Mouse (Mus musculus): ENCODE data around the gene Rnf39.

Rnf39 gene

DNA sequence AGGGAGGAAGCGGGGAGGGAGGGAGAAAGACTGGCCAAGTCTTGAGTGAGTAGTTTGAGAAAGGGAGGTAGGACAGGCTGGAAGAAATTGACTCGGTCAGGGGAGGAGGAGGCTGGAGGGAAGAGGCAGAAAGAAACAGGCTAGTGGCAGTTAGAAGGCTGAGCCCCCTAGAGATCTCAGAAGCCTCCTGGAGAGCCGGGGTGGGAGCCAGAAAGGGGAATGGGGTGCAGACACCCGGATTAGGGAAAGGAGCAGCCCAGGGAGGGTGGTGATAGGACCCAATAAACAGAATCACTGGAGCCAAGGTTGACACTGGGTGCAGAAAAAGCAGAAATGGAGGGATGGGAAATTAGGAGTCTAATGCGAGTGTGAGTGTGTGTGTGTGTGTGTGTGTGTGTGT lies 973 bp downstream of the Rnf39 start:
- no peak for DNase-seq

DNA sequence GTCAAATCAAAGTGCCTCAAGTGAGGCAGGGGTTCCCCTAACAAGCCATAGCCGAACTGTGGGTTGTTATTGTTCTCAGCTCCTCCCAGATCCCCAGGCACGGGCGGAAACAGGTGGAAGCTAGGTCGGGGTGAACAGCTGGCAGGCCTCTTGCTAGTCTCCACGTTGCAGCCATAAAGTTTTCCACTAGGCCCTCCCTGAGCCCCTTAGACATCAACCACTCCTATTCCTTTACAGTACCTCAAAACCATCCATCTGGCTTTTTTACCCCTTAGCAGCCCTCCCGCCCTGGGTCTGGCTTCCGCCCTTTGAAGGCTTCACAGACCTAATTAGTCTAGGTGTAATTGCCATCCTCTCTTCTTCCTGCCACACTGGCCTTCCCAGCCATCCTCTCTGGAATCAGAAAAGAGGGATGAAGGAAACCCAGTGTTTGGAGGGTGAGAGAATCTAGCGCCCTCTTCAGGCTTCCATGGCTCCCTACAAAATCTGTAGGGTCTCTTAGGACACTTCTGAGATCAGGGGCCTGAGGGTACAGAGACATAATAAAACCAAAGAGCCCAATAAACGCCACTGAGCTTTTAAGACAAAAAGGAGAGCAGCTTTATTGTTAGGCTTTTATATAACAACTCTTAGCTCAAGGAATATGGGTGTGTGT lies 1.5 kb downstream of the Rnf39 start:
- DNase-seq: no peak

GRCm38 (mm10) chr17:36947051-36947819 lies 4.5 kb downstream of the Rnf39 start:
- DNase-seq: peak; percentile 67

DNA sequence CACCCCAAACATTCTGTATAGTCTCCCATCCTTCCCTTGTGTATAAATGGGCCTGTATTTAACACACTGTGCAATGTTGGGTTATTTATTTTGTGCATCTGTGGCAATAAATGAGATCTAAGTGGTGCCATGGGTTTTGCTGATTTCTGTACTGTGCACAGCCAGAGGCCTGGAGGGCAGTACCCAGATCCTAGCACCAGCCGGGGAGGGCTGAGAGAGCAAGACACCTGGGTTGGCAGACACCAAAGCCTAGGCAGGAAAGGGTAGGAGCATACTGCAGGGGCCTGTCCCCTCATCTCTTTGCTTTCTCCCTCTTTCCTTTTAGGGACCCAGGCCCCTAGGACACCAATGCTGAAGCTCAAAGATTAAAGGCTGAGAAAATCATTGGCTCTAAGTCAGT lies 5.6 kb downstream of the Rnf39 start:
- no peak for DNase-seq

- no peak for DNase-seq
Measured at GRCm38 (mm10) chr17:36949265-36949664, 6.5 kb downstream of the Rnf39 start.

GRCm38 (mm10) chr17:36950981-36951947 lies 8.5 kb downstream of the Rnf39 start, which contains the start of gene Ppp1r11:
Ppp1r11 (minus strand) TSS chr17:36951741.
- peak; percentile 94 for DNase-seq

DNA sequence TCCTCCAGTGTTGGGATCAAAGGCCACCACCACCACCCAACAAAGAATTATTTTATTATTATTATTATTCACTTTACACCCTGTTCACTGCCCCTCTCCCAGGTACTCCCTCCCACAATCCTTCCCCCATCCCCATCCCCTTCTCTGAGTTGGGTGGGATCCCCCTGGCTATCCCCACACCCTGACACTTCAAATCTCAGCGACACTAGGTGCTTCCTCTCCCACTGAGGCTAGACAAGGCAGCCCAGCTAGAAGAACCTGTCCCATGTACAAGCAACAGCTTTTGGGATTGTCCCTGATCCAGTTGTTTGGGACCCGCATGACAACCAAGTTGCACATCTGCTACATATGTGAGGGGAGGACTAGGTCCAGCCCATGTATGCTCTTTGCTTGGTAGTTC lies 9.9 kb downstream of the Rnf39 start:
- no peak for DNase-seq

DNA sequence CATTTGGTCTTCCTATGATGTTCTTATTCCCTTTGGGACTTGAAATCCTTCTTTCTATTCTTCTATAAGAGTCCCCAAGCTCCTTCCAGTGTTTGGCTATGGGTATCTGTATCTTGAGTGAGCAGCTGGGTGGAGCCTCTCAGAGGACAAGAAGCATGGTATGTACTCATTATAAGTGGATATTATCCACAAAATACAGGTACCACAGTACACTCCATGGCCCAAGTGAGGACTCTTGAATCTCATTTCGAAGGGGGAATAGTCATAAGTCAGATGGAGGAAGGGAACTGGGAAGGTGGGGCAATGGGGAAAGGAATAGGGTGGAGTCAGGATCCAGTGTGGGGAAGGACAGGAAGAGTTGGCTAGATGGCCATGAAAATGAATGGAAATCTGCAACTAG lies 10.3 kb downstream of the Rnf39 start:
- no peak for DNase-seq

DNA sequence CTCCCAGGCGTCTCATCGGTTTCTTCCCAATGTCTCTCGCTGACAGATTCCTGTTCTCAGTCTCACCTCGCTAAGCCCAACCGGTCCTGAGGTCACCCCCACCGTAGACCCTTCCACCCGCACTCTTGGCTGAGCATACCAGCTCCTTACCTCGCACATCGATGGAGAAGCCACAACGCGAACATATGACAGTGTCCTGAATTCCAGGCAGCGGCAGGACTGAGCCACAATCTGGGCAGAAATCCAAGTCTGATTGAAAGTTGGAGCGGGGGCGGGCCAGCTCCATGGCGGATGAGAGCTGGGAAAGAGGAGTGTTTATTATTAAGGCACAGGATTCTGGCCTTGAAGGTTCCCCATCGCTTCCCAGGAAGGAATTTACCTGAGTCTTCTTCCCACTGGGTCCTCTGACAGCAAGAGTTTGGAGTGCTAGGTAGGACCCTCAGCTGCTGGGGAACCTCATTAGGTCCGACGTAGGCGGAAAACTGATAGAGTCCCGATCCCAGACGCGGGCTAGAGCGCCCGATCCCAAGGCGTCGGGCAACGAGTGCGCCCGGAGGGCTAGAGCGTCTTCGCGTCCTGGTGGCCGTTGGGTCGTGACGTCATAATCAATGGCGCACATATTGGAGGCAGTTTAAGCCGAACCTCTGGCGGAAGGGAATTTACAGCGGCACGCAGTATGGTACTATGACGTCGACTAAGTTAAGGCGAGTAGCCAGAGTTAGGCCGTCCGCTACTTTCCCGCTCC lies 15.5 kb downstream of the Rnf39 start, which contains the start of the genes Znrd1 and Znrd1as:
Gene Znrd1 (minus strand): TSS at position 561 of the 745 bp plus-strand sequence.
Gene Znrd1as (plus strand): TSS at position 594 of the 745 bp plus-strand sequence.
- peak; percentile 92 for DNase-seq

DNA sequence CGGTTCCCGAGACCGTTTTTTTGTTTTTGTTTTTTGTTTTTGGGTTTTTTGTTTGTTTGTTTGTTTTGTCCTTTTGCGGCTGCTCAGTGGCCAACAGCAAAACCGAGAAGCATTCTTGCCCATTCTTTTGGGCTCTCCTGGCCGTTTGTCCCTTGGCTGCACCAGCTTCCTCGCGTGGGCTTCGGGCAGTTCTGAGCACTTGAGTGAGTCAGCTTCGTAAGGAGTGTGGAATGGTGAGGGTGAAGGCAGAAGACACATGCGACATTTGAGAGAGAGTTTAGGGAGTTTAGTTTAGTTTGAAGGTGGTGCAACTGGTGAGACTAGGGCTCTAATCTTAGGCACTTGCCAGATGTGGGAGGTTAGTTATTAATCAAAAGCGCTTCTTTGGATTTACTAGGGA lies 16.2 kb downstream of the Rnf39 start:
- DNase-seq: no peak

- DNase-seq: no peak
Measured at GRCm38 (mm10) chr17:36961125-36961524, 18.4 kb downstream of the Rnf39 start.

DNA sequence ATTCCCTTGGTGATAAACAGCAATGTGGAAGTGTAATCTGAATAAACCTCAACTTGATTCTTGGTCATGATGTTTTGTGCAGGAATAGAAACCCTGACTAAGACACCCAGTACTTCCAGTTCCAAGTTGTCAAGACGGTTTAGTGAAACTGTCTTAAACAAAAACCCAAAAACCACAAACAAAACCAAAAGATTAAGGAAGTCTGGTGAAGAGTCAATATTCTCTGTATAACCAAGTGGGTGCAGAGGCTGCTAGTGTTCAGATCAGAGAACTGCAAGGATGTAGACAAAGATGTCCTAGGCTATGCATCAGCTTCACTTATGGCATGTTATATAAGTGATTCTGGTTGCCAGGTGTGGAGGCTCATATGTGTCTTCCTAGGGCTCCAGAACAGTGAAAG lies 24.2 kb downstream of the Rnf39 start:
- no peak for DNase-seq

DNA sequence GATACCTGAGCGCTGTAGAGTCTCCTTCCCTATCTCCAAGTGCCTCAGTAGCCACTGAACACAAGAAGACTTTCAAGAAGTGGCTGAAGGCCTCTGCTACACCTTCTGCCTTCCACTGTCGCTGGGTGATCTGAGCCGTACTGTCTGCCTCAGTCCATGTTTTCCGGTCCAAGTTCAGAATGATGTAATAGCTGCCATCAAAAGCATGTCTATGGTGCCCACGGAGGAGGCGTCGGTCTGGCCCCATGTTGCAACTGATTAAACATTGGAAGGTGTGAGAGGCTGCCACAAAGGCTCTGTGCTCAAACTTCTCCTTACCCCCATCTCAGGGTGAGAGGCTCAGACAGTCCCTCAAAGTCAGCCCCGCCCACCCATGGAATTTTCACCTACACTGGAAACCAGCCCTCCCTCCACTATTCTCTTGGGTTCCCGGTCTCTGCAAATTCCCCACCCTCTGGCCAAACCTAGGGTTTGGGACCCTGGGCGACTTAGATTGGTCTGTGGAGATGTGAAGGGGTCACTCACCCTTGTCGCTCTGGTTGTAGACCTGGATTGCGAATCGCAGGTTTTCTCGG lies 27.7 kb downstream of the Rnf39 start:
- DNase-seq: no peak

DNA sequence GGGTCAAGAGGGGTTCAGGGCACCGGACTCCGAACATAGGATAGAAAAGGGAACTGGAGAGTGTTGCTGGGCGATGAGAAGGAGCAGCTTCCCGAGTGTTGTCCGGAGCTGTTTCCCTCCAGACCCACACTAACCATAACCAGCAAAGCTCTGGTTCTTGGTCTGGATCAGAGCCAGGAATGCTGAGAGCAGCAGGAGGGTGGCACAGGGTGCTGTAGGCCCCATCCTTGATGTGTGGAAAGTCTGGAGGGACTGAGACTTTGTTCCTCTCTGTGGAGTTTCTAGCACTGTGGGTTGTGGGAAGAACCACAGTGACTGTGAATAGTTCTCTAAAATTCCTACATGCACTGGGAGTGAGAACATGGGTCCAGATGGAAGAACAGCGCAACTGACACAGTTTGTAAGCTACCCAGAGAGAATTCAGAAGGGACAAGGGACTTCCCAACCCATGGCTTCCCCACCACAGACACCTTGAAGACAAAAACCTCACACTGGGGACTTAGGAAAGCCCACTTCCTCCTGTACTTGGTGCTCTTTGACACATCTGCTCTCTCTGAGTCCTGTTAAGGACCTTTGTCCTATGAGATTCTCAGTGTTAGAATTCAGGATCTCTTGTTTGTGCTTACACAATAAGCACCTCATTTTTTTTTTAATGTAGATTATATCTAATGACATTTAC lies 28.6 kb downstream of the Rnf39 start:
- no peak for DNase-seq

GRCm38 (mm10) chr17:36972791-36973190 lies 30.1 kb downstream of the Rnf39 start:
- DNase-seq: no peak

- DNase-seq: no peak
Measured at GRCm38 (mm10) chr17:36973271-36973787, 30.6 kb downstream of the Rnf39 start.

GRCm38 (mm10) chr17:36981221-36981813 lies 38.6 kb downstream of the Rnf39 start, which contains the start of gene 2410137M14Rik:
2410137M14Rik (minus strand) TSS chr17:36981237.
- DNase-seq: no peak

DNA sequence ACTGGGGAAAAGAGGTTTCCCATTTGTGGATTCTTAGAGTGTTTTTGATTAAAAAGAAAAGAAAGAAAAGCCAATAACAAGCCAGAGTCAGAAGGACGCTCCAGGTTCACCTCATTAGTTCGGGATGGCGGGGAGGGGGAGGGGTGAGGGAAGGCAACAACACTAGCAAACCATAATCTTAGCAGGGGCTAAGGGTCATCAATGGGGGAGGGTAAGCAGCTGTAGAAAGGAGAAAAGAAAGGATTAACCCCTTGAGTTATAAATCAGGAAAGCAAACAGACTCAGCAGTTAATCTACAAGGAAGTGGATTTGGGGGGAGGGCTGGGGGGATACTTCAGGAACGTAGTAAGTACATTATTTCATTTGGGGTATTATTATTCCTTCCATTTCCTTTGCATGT lies 39.1 kb downstream of the Rnf39 start:
- no peak for DNase-seq

DNA sequence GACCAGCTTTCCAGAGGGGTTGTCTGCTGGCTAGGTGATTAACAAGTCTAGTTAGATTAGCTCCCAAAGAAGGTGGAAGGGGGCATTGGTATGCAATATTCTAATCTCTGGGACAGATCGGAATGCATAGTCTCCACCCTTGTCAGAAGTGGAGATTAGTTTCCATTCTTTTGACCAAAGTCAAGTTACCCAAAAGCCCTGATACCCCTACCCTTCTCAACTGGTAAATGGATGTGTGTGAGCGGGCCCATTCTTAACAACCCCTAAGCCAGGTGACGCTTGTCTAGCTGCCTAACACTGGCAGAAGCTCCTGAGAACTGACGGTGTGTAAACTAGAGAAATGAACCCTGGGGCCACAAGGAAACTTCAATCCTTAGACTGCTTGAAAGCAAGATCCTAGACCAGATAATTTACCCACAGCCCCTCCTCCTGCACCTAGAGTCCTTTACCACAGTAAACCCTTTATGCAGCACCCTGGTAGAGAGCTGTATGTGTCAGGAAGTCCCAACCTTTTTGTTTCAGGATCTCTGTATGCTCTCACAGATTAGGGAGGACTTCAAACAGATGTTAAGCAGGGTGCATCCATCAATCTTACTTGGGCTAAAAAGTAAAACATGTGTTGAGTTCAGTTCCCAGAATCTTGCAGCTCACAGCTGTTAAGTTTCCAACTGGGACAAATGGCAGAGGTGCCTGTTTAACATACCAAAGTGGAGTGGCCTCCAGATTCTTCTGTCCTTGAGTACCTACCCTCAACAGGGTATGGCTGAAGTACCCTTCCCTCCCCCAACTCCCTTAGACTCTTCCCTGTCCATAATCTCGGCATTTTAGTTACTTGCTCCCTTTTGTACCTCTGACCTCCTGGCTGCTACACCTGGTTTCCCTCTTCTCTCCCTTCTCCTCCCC lies 39.8 kb downstream of the Rnf39 start:
- no peak for DNase-seq

DNA sequence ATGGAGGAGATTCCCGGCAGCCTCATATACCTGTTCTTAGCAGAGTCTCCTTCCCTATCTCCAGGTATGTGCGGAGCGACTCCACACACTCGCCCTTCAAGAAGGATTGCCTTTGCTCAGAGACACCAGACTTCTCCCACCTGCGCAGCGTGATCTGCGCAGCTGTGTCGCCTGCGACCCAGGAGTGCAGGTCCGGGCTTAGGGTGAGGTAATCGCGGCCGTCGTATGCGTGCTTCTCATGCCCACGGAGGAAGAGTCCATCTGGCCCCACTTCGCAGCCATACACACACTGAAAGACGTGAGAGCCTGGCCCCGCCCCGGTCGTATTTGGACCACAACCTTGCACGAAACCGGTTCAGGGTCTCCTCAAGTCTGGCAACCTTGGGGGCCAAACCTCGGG lies 45.8 kb downstream of the Rnf39 start:
- no peak for DNase-seq

Measured in right cerebral cortex, postnatal 14 days (tissue).